Mouse (Mus musculus): ENCODE results near the gene Def6. TPM values are rescaled to one million over a fixed set of nuclear protein-coding genes. Genes with fewer than 3 reads are reported as not detected.

Def6 gene
- total RNA-seq, 2 experiments from 2014 or later: 12.9 to 28.0 TPM

- no peak for ATAC-seq (replicated peaks; ENCODE audit: low FRiP score, poor library complexity, severe bottlenecking)
Measured at GRCm38 (mm10) chr17:28263181-28263894, 55.8 kb downstream of the Def6 start.

GRCm38 (mm10) chr17:28267251-28267650, 59.7 kb downstream of the Def6 start:
- ATAC-seq (replicated peaks; ENCODE audit: low FRiP score, poor library complexity, severe bottlenecking): no peak

- ATAC-seq (replicated peaks; ENCODE audit: low FRiP score, poor library complexity, severe bottlenecking): no peak
Measured at GRCm38 (mm10) chr17:28270165-28270564, 62.6 kb downstream of the Def6 start.

GRCm38 (mm10) chr17:28271537-28272266, 64.1 kb downstream of the Def6 start:
- no peak for ATAC-seq (replicated peaks; ENCODE audit: low FRiP score, poor library complexity, severe bottlenecking)

- no peak for ATAC-seq (replicated peaks; ENCODE audit: low FRiP score, poor library complexity, severe bottlenecking)
Measured at GRCm38 (mm10) chr17:28272281-28272680, 64.7 kb downstream of the Def6 start.

- ATAC-seq (replicated peaks; ENCODE audit: low FRiP score, poor library complexity, severe bottlenecking): no peak
Measured at GRCm38 (mm10) chr17:28272837-28273236, 65.3 kb downstream of the Def6 start.

- ATAC-seq (replicated peaks; ENCODE audit: low FRiP score, poor library complexity, severe bottlenecking): no peak
Measured at GRCm38 (mm10) chr17:28274739-28275138, 67.2 kb downstream of the Def6 start.

- no peak for ATAC-seq (replicated peaks; ENCODE audit: low FRiP score, poor library complexity, severe bottlenecking)
Measured at GRCm38 (mm10) chr17:28277226-28277625, 69.6 kb downstream of the Def6 start.

GRCm38 (mm10) chr17:28277721-28278120, 70.1 kb downstream of the Def6 start:
- ATAC-seq (replicated peaks; ENCODE audit: low FRiP score, poor library complexity, severe bottlenecking): no peak

GRCm38 (mm10) chr17:28278156-28278555, 70.6 kb downstream of the Def6 start:
- ATAC-seq (replicated peaks; ENCODE audit: low FRiP score, poor library complexity, severe bottlenecking): no peak

Other genes starting within 250 kb of the Def6 start
- not detected in 2 replicates for gene Tcp11, start 127.1 kb upstream of the Def6 start, total RNA-seq (2015; ENCODE audit: low replicate concordance)
- not detected in 2 replicates for gene Tcp11, start 127.1 kb upstream of the Def6 start, total RNA-seq (2017; ENCODE audit: low replicate concordance)
- not detected in 2 replicates for gene Scube3, start 65.6 kb upstream of the Def6 start, total RNA-seq (2015; ENCODE audit: low replicate concordance)
- not detected in 2 replicates for gene Scube3, start 65.6 kb upstream of the Def6 start, total RNA-seq (2017; ENCODE audit: low replicate concordance)
- 1.5 and 2.3 TPM in 2 replicates for gene Zfp523, start 30.6 kb upstream of the Def6 start, total RNA-seq (2015; ENCODE audit: low replicate concordance)
- 2.1 and 2.5 TPM in 2 replicates for gene Zfp523, start 30.6 kb upstream of the Def6 start, total RNA-seq (2017; ENCODE audit: low replicate concordance)
- 0.21 and 0.77 TPM in 2 replicates for gene Ppard, start 24.9 kb downstream of the Def6 start, total RNA-seq (2015; ENCODE audit: low replicate concordance)
- gene Ppard, start 24.9 kb downstream of the Def6 start, total RNA-seq (2017; ENCODE audit: low replicate concordance): 0.94 TPM in 1 of 2 replicates, not detected in the other
- gene Fance, start 105.7 kb downstream of the Def6 start, total RNA-seq (2015; ENCODE audit: low replicate concordance): 23.1 TPM in 1 of 2 replicates, not detected in the other
- 0.68 and 8.4 TPM in 2 replicates for gene Fance, start 105.7 kb downstream of the Def6 start, total RNA-seq (2017; ENCODE audit: low replicate concordance)
- 515 and 525 TPM in 2 replicates for gene Rpl10a, start 120.7 kb downstream of the Def6 start, total RNA-seq (2015; ENCODE audit: low replicate concordance)
- 92.4 and 200 TPM in 2 replicates for gene Rpl10a, start 120.7 kb downstream of the Def6 start, total RNA-seq (2017; ENCODE audit: low replicate concordance)
- gene Tead3, start 143.0 kb downstream of the Def6 start, total RNA-seq (2015; ENCODE audit: low replicate concordance): not detected in 2 replicates
- not detected in 2 replicates for gene Tead3, start 143.0 kb downstream of the Def6 start, total RNA-seq (2017; ENCODE audit: low replicate concordance)
- gene Tulp1, start 157.4 kb downstream of the Def6 start, total RNA-seq (2015; ENCODE audit: low replicate concordance): not detected in 2 replicates
- gene Tulp1, start 157.4 kb downstream of the Def6 start, total RNA-seq (2017; ENCODE audit: low replicate concordance): 0.28 TPM in 1 of 2 replicates, not detected in the other

All from erythroblast, adult 5-6 weeks (primary cell).